ENCODE assay signal across 14 mouse cellular contexts in genomic region chr8:11885881-11886699, GRCm38 (mm10). TPM values are rescaled to one million over a fixed set of nuclear protein-coding genes. Genes with fewer than 3 reads are reported as not detected.
DNase-seq lines count a peak whose midpoint lies in the region; ATAC-seq and TF ChIP-seq lines count a peak whose summit lies in the region.
"Had no signal": no experiment of that assay in that cellular context is flagged by ENCODE, and none has a peak within 500 bp of the region (broad histone marks: within the 10 kb centered on the region; RNA-seq: fewer than 3 reads in every experiment).

No protein-coding gene starts in this region.

- WGBS in forebrain, embryonic 10.5 days = 62% methylated on average over 12 of the region's 12 CpGs
- 20% methylated on average over 12 of the region's 12 CpGs for WGBS in hindbrain, postnatal 0 days
- WGBS in neural tube, embryonic 12.5 days = 32% methylated on average over 12 of the region's 12 CpGs
- 28% methylated on average over 12 of the region's 12 CpGs for WGBS in cerebellum, adult 2 months

- TF ChIP-seq POLR2A in cerebellum, adult 2 months (IDR thresholded peaks at IDR 0.05; ENCODE audit: borderline replicate concordance, insufficient read depth, low read length) = no peak

- H3K27ac ChIP-seq in forebrain, embryonic 10.5 days = peak overlapping the region; percentile 84
- H3K27ac ChIP-seq in hindbrain, postnatal 0 days = peak overlapping the region; percentile 64
- H3K27ac ChIP-seq in neural tube, embryonic 12.5 days = no peak overlapping the region
- no peak overlapping the region for H3K27ac ChIP-seq in cerebellum, adult 2 months (ENCODE audit: insufficient read depth, low read length)

- ATAC-seq in hindbrain, postnatal 0 days = peak; percentile 90
- ATAC-seq in neural tube, embryonic 12.5 days (ENCODE audit: low FRiP score, low read depth) = peak; percentile 74

- no peak overlapping the region for H3K4me2 ChIP-seq in hindbrain, postnatal 0 days (ENCODE audit: low read depth, low read length)
- no peak overlapping the region for H3K4me2 ChIP-seq in neural tube, embryonic 12.5 days (replicated peaks)

- H3K9ac ChIP-seq in hindbrain, postnatal 0 days (replicated peaks; ENCODE audit: low read length) = no peak overlapping the region
- no peak overlapping the region for H3K9ac ChIP-seq in neural tube, embryonic 12.5 days

- no peaks in the 10 kb centered on the region for H3K27me3 ChIP-seq in forebrain, embryonic 10.5 days (ENCODE audit: poor library complexity, severe bottlenecking)
- no peaks in the 10 kb centered on the region for H3K27me3 ChIP-seq in hindbrain, postnatal 0 days (ENCODE audit: insufficient read depth, low read length)
- no peaks in the 10 kb centered on the region for H3K27me3 ChIP-seq in neural tube, embryonic 12.5 days (replicated peaks)
- H3K27me3 ChIP-seq in cerebellum, adult 2 months (ENCODE audit: control insufficient read depth, insufficient read depth, low read length) = no peaks in the 10 kb centered on the region

- H3K4me3 ChIP-seq in forebrain, embryonic 10.5 days = no peak overlapping the region
- no peak overlapping the region for H3K4me3 ChIP-seq in hindbrain, postnatal 0 days (ENCODE audit: low read length)
- no peak overlapping the region for H3K4me3 ChIP-seq in neural tube, embryonic 12.5 days
- H3K4me3 ChIP-seq in cerebellum, adult 2 months (replicated peaks; ENCODE audit: insufficient read depth, low read depth, low read length) = no peak overlapping the region

- TF ChIP-seq CTCF in hindbrain, postnatal 0 days (IDR thresholded peaks at IDR 0.05; ENCODE audit: low read depth) = no peak
- no peak for TF ChIP-seq CTCF in cerebellum, adult 2 months (IDR thresholded peaks at IDR 0.05; ENCODE audit: borderline replicate concordance, insufficient read depth, low read depth, low read length)

- H3K9me3 ChIP-seq in forebrain, embryonic 10.5 days = peaks cover 15% of the 10 kb centered on the region; the same call in 1 of the 2 replicates
- H3K9me3 ChIP-seq in hindbrain, postnatal 0 days (ENCODE audit: low read length) = no peaks in the 10 kb centered on the region
- H3K9me3 ChIP-seq in neural tube, embryonic 12.5 days = peaks cover 13% of the 10 kb centered on the region

- peaks cover 37% of the 10 kb centered on the region for H3K4me1 ChIP-seq in forebrain, embryonic 10.5 days
- 0 out of 2 replicates have a peak, but pooled peaks cover 6% of the 10 kb centered on the region for H3K4me1 ChIP-seq in hindbrain, postnatal 0 days (ENCODE audit: insufficient read depth, low read length)
- peaks cover 21% of the 10 kb centered on the region for H3K4me1 ChIP-seq in neural tube, embryonic 12.5 days
- no peaks in the 10 kb centered on the region for H3K4me1 ChIP-seq in cerebellum, adult 2 months (ENCODE audit: control insufficient read depth, insufficient read depth, low read length)

- H3K36me3 ChIP-seq in forebrain, embryonic 10.5 days (replicated peaks) = no peaks in the 10 kb centered on the region
- H3K36me3 ChIP-seq in hindbrain, postnatal 0 days (ENCODE audit: insufficient read depth, low read length) = no peaks in the 10 kb centered on the region
- no peaks in the 10 kb centered on the region for H3K36me3 ChIP-seq in neural tube, embryonic 12.5 days

- intact Hi-C loops in left cerebral cortex, postnatal 10 days (cut with DNase I) = no loop called here
- intact Hi-C loops in gastrocnemius, postnatal 14 days (cut with DNase I; ENCODE audit: low total_unique reads) = no loop called here

- DNase-seq in left cerebral cortex, postnatal 10 days (ENCODE audit: extremely low spot score in 1 of 2, low spot score in 2 of 2) = peak; percentile 13 to 27
- DNase-seq in left cerebral cortex, adult 18-20 months (ENCODE audit: low spot score in 2 of 2) = no peak
- DNase-seq in forebrain, embryonic 10.5 days (ENCODE audit: extremely low spot score, low spot score) = no peak
- DNase-seq in hindbrain, postnatal 0 days (ENCODE audit: low spot score) = peak; percentile 74
- no peak for DNase-seq in cerebellum, adult 2 months
- no peak for DNase-seq in lung, postnatal 25 days (ENCODE audit: low spot score)
- no peak for DNase-seq in gastrocnemius, postnatal 14 days
- DNase-seq: adrenal gland, postnatal 14 days; B cell, adult 2 months; kidney, adult 18-20 months; lung, adult 18-20 months had no signal

RNA-seq across cellular contexts. Expression of gene Tex29, which starts 45.8 kb away (rescaled TPM):
- not detected for total RNA-seq in left cerebral cortex, postnatal 10 days (2021)
- total RNA-seq in left cerebral cortex, adult 18-20 months (2021) = not detected
- polyA plus RNA-seq in forebrain, embryonic 10.5 days (2016; fragmentation: Nextera tagmentation; extraction: Ambion mirVana) = not detected in 2 replicates
- not detected in 2 replicates for total RNA-seq in hindbrain, postnatal 0 days (2014; rRNA removed)
- 0.58 and 1.3 TPM in 2 replicates for polyA plus RNA-seq in hindbrain, postnatal 0 days (2015; fragmentation: Nextera tagmentation; extraction: Ambion mirVana)
- 0.24 TPM in 1 of 2 replicates, not detected in the other for polyA plus RNA-seq in neural tube, embryonic 12.5 days (2016; fragmentation: Nextera tagmentation; extraction: Ambion mirVana)
- not detected in 2 replicates for polyA plus RNA-seq in cerebellum, adult 2 months (2012; rRNA removed)
- not detected for total RNA-seq in gastrocnemius, postnatal 14 days (2021)
- total RNA-seq: adrenal gland, postnatal 14 days had no signal
- polyA plus RNA-seq: frontal cortex, adult 2 months; heart, embryonic 14.5 days had no signal

Comparison
In these comparisons a context has a peak if more than half of its experiments do, and no peak if none do; other contexts are left out.
1. DNase-seq: peak in left cerebral cortex, postnatal 10 days (2 of 2) and hindbrain, postnatal 0 days (single experiment); none in left cerebral cortex, adult 18-20 months (0 of 2), forebrain, embryonic 10.5 days (single experiment), cerebellum, adult 2 months (0 of 2), lung, postnatal 25 days (single experiment) and gastrocnemius, postnatal 14 days (single experiment).
2. H3K27ac ChIP-seq: peak in forebrain, embryonic 10.5 days (single experiment) and hindbrain, postnatal 0 days (single experiment); none in neural tube, embryonic 12.5 days (single experiment) and cerebellum, adult 2 months (single experiment).